ENCODE assay signal across 8 mouse cellular contexts in genomic region chr7:44428968-44429521, GRCm38 (mm10). TPM values are rescaled to one million over a fixed set of nuclear protein-coding genes. Genes with fewer than 3 reads are reported as not detected.
A peak's percentile ranks its signal among the peaks of the same experiment; 100 is the strongest.
DNase-seq lines count a peak whose midpoint lies in the region; ATAC-seq and TF ChIP-seq lines count a peak whose summit lies in the region.

Gene Lrrc4b (plus strand): TSS chr7:44429018.

- peak; percentile 85 for TF ChIP-seq POLR2A in brain, embryonic 14.5 days (IDR thresholded peaks at IDR 0.05; ENCODE audit: borderline replicate concordance, extremely low read depth, insufficient read depth, insufficient read length, poor library complexity, severe bottlenecking)

- peak within 1 kb of the TSS; percentile 91 for H3K9ac ChIP-seq in forebrain, embryonic 15.5 days (replicated peaks)
- peak within 1 kb of the TSS; percentile 97 for H3K9ac ChIP-seq in hindbrain, embryonic 15.5 days
- peak within 1 kb of the TSS; percentile 55 for H3K9ac ChIP-seq in limb, embryonic 15.5 days
- peak within 1 kb of the TSS; percentile 28; the same call in 1 of the 2 replicates for H3K9ac ChIP-seq in stomach, embryonic 14.5 days (replicated peaks; ENCODE audit: low read depth, low read length)

- no peak for TF ChIP-seq CTCF in E14TG2a.4 (conservative IDR thresholded peaks at IDR 0.05; ENCODE audit: low read length)
- TF ChIP-seq CTCF in brain, embryonic 14.5 days (IDR thresholded peaks at IDR 0.05; ENCODE audit: borderline replicate concordance, extremely low read depth, insufficient read depth, insufficient read length): 0 out of 2 replicates have a peak, but pooled peaks have one; percentile 5

- H3K36me3 ChIP-seq in E14TG2a.4 (ENCODE audit: insufficient read depth, low read length): no peaks in the 10 kb centered on the region
- no peaks in the 10 kb centered on the region for H3K36me3 ChIP-seq in forebrain, embryonic 15.5 days
- H3K36me3 ChIP-seq in hindbrain, embryonic 15.5 days: no peaks in the 10 kb centered on the region
- H3K36me3 ChIP-seq in limb, embryonic 15.5 days: no peaks in the 10 kb centered on the region
- H3K36me3 ChIP-seq in stomach, embryonic 14.5 days (ENCODE audit: control insufficient read depth, insufficient read depth, low read length): no peaks in the 10 kb centered on the region

- peak; percentile 63 for ATAC-seq in forebrain, embryonic 15.5 days (replicated peaks)
- ATAC-seq in hindbrain, embryonic 15.5 days (ENCODE audit: low FRiP score, low read depth): peak; percentile 54
- no peak for ATAC-seq in limb, embryonic 15.5 days (ENCODE audit: insufficient number of reproducible peaks, low FRiP score, low TSS enrichment, low read depth)
- no peak for ATAC-seq in stomach, embryonic 14.5 days (ENCODE audit: insufficient number of reproducible peaks, insufficient read depth, low FRiP score, low read depth)

- peak within 1 kb of the TSS; percentile 81 for H3K4me3 ChIP-seq in E14TG2a.4 (replicated peaks; ENCODE audit: low read length)
- H3K4me3 ChIP-seq in forebrain, embryonic 15.5 days: peak within 1 kb of the TSS; percentile 76
- H3K4me3 ChIP-seq in hindbrain, embryonic 15.5 days: peak within 1 kb of the TSS; percentile 92
- peak within 1 kb of the TSS; percentile 60 for H3K4me3 ChIP-seq in limb, embryonic 15.5 days
- peak within 1 kb of the TSS; percentile 46 for H3K4me3 ChIP-seq in stomach, embryonic 14.5 days (ENCODE audit: low read depth, low read length)

- peaks cover 52% of the 10 kb centered on the region for H3K4me1 ChIP-seq in E14TG2a.4 (replicated peaks; ENCODE audit: low read depth, low read length)
- peaks cover 55% of the 10 kb centered on the region for H3K4me1 ChIP-seq in forebrain, embryonic 15.5 days
- H3K4me1 ChIP-seq in hindbrain, embryonic 15.5 days (replicated peaks): peaks cover 58% of the 10 kb centered on the region
- peaks cover 23% of the 10 kb centered on the region for H3K4me1 ChIP-seq in limb, embryonic 15.5 days
- H3K4me1 ChIP-seq in stomach, embryonic 14.5 days (ENCODE audit: control insufficient read depth, insufficient read depth, low read length): peaks cover 7% of the 10 kb centered on the region; the same call in 1 of the 2 replicates

- DNase-seq in brain, embryonic 14.5 days (ENCODE audit: low read depth): peak; percentile 96
- DNase-seq in adrenal gland, adult (ENCODE audit: inconsistent age in 2 of 2, low spot score in 1 of 2): no peak
- DNase-seq in thymus, postnatal 0 days (ENCODE audit: low spot score): no peak

- no peaks in the 10 kb centered on the region for H3K9me3 ChIP-seq in E14TG2a.4 (ENCODE audit: low read length)
- no peaks in the 10 kb centered on the region for H3K9me3 ChIP-seq in forebrain, embryonic 15.5 days
- H3K9me3 ChIP-seq in hindbrain, embryonic 15.5 days: no peaks in the 10 kb centered on the region
- H3K9me3 ChIP-seq in limb, embryonic 15.5 days: no peaks in the 10 kb centered on the region
- H3K9me3 ChIP-seq in stomach, embryonic 14.5 days (ENCODE audit: control insufficient read depth, low read depth, low read length): no peaks in the 10 kb centered on the region

- under 1% methylated on average over 52 of the region's 69 CpGs for WGBS in forebrain, embryonic 15.5 days
- WGBS in hindbrain, embryonic 15.5 days: under 1% methylated on average over 49 of the region's 69 CpGs
- under 1% methylated on average over 36 of the region's 69 CpGs for WGBS in limb, embryonic 15.5 days
- under 1% methylated on average over 61 of the region's 69 CpGs for WGBS in stomach, embryonic 14.5 days

- peaks cover 68% of the 10 kb centered on the region for H3K27me3 ChIP-seq in E14TG2a.4 (ENCODE audit: insufficient read depth, low read length)
- no peaks in the 10 kb centered on the region for H3K27me3 ChIP-seq in forebrain, embryonic 15.5 days
- H3K27me3 ChIP-seq in hindbrain, embryonic 15.5 days: no peaks in the 10 kb centered on the region
- peaks cover 72% of the 10 kb centered on the region for H3K27me3 ChIP-seq in limb, embryonic 15.5 days
- peaks cover 20% of the 10 kb centered on the region for H3K27me3 ChIP-seq in stomach, embryonic 14.5 days (ENCODE audit: control insufficient read depth, insufficient read depth, low read length)

- peak within 1 kb of the TSS; percentile 75 for H3K4me2 ChIP-seq in forebrain, embryonic 15.5 days (replicated peaks)
- H3K4me2 ChIP-seq in hindbrain, embryonic 15.5 days: peak within 1 kb of the TSS; percentile 96
- H3K4me2 ChIP-seq in limb, embryonic 15.5 days: peak within 1 kb of the TSS; percentile 86
- peak within 1 kb of the TSS; percentile 75 for H3K4me2 ChIP-seq in stomach, embryonic 14.5 days (replicated peaks; ENCODE audit: low read depth, low read length)

- H3K27ac ChIP-seq in forebrain, embryonic 15.5 days (replicated peaks): peak within 1 kb of the TSS; percentile 99
- peak within 1 kb of the TSS; percentile 100 for H3K27ac ChIP-seq in hindbrain, embryonic 15.5 days (replicated peaks)
- no peak within 1 kb of the TSS for H3K27ac ChIP-seq in limb, embryonic 15.5 days
- no peak within 1 kb of the TSS for H3K27ac ChIP-seq in stomach, embryonic 14.5 days (ENCODE audit: low read length)

RNA-seq across cellular contexts. Expression of gene Lrrc4b, which starts in this region (rescaled TPM):
- polyA plus RNA-seq in brain, embryonic 14.5 days (2012; rRNA removed): 302 and 372 TPM in 2 replicates
- polyA plus RNA-seq in forebrain, embryonic 15.5 days (2015; fragmentation: Nextera tagmentation; extraction: Ambion mirVana): 15.6 and 15.7 TPM in 2 replicates
- polyA plus RNA-seq in hindbrain, embryonic 15.5 days (2015; fragmentation: Nextera tagmentation; extraction: Ambion mirVana): 16.7 and 16.9 TPM in 2 replicates
- 0.55 and 0.87 TPM in 2 replicates for polyA plus RNA-seq in limb, embryonic 15.5 days (2015; fragmentation: Nextera tagmentation; extraction: Ambion mirVana)
- 1.2 and 2.1 TPM in 2 replicates for polyA plus RNA-seq in stomach, embryonic 14.5 days (2014; fragmentation: Nextera tagmentation; extraction: Ambion mirVana)
- polyA plus RNA-seq in thymus, postnatal 0 days (2015; fragmentation: Nextera tagmentation; extraction: Ambion mirVana): 0.05 TPM in 1 of 2 replicates, not detected in the other

Comparison
In these comparisons a context has a peak if more than half of its experiments do, and no peak if none do; other contexts are left out.
1. RNA of gene Lrrc4b (polyA plus RNA-seq): 302 to 372 TPM in brain, embryonic 14.5 days; 16.7 to 16.9 TPM in hindbrain, embryonic 15.5 days, 15.6 to 15.7 TPM in forebrain, embryonic 15.5 days, 1.2 to 2.1 TPM in stomach, embryonic 14.5 days, 0.55 to 0.87 TPM in limb, embryonic 15.5 days and 0.05 TPM in thymus, postnatal 0 days; every median in the first group is over 10 times any median in the second.
2. ATAC-seq: peak in forebrain, embryonic 15.5 days (single experiment) and hindbrain, embryonic 15.5 days (single experiment); none in limb, embryonic 15.5 days (single experiment) and stomach, embryonic 14.5 days (single experiment).
3. H3K27ac ChIP-seq: peak in forebrain, embryonic 15.5 days (single experiment) and hindbrain, embryonic 15.5 days (single experiment); none in limb, embryonic 15.5 days (single experiment) and stomach, embryonic 14.5 days (single experiment).
4. H3K9ac ChIP-seq: peak in every context shown above with its lines; median percentile 97 in hindbrain, embryonic 15.5 days; 91 in forebrain, embryonic 15.5 days; 55 in limb, embryonic 15.5 days; 28 in stomach, embryonic 14.5 days.
5. Peak in every context shown above with its lines, with median percentiles within 50 percentile points of each other: H3K4me3 ChIP-seq and H3K4me2 ChIP-seq.